Mouse (Mus musculus) midbrain, embryonic 14.5 days (tissue): ENCODE measurements around the gene Ints7. TPM values are rescaled to one million over a fixed set of nuclear protein-coding genes. Genes with fewer than 3 reads are reported as not detected.
A peak's percentile ranks its signal among the peaks of the same experiment; 100 is the strongest.

Experiments
- ATAC-seq: fragments of 200-750 bp; cut with Nextera tagmentation; 2 replicates; pipeline ENCODE4 v1.8.0; 2017; ENCODE audit warnings: moderate number of reproducible peaks, moderate library complexity; ENCODE audit not compliant: low FRiP score, low TSS enrichment
- DNase-seq: peaks from one replicate; pipeline ENCODE4 v3.0.0-alpha.2; 2015
- H3K27ac ChIP-seq: fragments of 300-500 bp; sonication (generic); replicated peaks from 2 replicates; pipeline ENCODE4 v1.5.1; 2014; ENCODE audit warnings: mild to moderate bottlenecking, low read depth, low read length, moderate library complexity
- H3K27me3 ChIP-seq: fragments of 300-500 bp; sonication (generic); 2 replicates; pipeline ENCODE4 v1.6.1; 2014; ENCODE audit warnings: low read length, control low read depth, mixed read lengths; ENCODE audit not compliant: control insufficient read depth, insufficient read depth
- H3K36me3 ChIP-seq: fragments of 300-500 bp; sonication (generic); 2 replicates; pipeline ENCODE4 v1.6.1; 2014; ENCODE audit warnings: low read length, control low read depth; ENCODE audit not compliant: control insufficient read depth, insufficient read depth
- H3K4me1 ChIP-seq: fragments of 300-500 bp; sonication (generic); 2 replicates; pipeline ENCODE4 v1.6.1; 2014; ENCODE audit warnings: mild to moderate bottlenecking, antibody characterized with exemption, low read length, control low read depth; ENCODE audit not compliant: control insufficient read depth, insufficient read depth
- H3K4me2 ChIP-seq: fragments of 300-500 bp; sonication (generic); 2 replicates; pipeline ENCODE4 v1.6.1; 2014; ENCODE audit warnings: mild to moderate bottlenecking, low read length, moderate library complexity
- H3K4me3 ChIP-seq: fragments of 300-500 bp; sonication (generic); replicated peaks from 2 replicates; pipeline ENCODE4 v1.5.1; 2014; ENCODE audit warnings: low read depth, low read length
- H3K9ac ChIP-seq: fragments of 300-500 bp; sonication (generic); replicated peaks from 2 replicates; pipeline ENCODE4 v1.6.1; 2014; ENCODE audit warnings: mild to moderate bottlenecking, low read length, moderate library complexity
- H3K9me3 ChIP-seq: fragments of 300-500 bp; sonication (generic); 2 replicates; pipeline ENCODE4 v1.6.1; 2016; ENCODE audit warnings: low read length, control low read depth, mixed read lengths; ENCODE audit not compliant: control insufficient read depth
- WGBS: fragments of 180-500 bp; shearing (Covaris S2); extraction: QIAGEN DNeasy Blood & Tissue Kit; methylation state at CpG from one replicate; pipeline ENCODE4 v1.1.7; 2014; 5-methylcytosine and 5-hydroxymethylcytosine counted together
- polyA plus RNA-seq: library from polyadenylated mRNA; unstranded; fragments of >200 nt; fragmentation: Nextera tagmentation; extraction: Ambion mirVana; gene quantifications from 2 replicates; pipeline ENCODE4 v1.2.1, GENCODE M21; 2014

The Ints7 gene
- polyA plus RNA-seq, 1 experiment from 2014 or later = 43.6 TPM

DNA sequence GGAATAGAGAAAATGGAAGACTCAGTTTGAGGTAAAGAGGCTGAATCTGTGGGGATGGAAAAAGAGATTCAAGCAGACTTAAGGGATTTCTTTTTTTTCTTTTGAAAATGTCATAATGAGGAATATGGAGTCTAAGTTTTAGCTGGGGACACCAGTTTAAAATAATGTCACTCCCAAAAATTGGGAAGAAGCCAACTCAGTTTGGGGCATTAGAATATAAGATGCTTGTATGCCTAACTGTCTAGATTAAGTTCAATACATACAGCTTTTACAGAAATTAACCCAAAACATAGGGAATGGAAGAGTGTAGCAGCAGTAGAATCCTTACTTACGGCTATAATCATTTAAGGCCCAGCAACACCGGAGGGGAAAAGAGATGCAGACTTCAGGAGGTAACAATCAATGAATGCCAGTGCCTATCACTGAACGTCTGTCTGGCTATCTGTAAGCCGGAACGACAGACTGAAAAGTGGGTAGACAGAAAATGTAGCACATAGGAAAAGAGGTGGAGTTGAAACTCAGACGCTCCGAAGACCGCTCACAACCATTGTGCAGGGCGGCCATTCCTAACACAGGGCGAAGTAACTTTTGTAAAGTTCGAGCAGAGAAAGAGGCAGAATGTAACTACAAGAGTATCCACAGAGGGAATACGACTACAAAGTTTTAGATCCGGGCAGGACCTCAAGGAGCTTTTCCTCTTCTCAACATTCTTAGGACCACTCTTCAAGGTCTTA, 1.4 kb upstream of the Ints7 start:
- peak overlapping the region; percentile 72 for H3K4me3 ChIP-seq
- H3K27me3 ChIP-seq = no peaks in the 10 kb centered on the region
- 3% methylated on average over 13 of the region's 13 CpGs for WGBS
- peaks cover 18% of the 10 kb centered on the region for H3K4me1 ChIP-seq
- peak overlapping the region; percentile 50; the same call in 1 of the 2 replicates for H3K9ac ChIP-seq
- ATAC-seq (no peak), DNase-seq (peak; percentile 4)
- H3K27ac ChIP-seq = no peak overlapping the region
- H3K4me2 ChIP-seq = peak overlapping the region; percentile 91
- H3K9me3 ChIP-seq = no peaks in the 10 kb centered on the region
- H3K36me3 ChIP-seq = no peaks in the 10 kb centered on the region

DNA sequence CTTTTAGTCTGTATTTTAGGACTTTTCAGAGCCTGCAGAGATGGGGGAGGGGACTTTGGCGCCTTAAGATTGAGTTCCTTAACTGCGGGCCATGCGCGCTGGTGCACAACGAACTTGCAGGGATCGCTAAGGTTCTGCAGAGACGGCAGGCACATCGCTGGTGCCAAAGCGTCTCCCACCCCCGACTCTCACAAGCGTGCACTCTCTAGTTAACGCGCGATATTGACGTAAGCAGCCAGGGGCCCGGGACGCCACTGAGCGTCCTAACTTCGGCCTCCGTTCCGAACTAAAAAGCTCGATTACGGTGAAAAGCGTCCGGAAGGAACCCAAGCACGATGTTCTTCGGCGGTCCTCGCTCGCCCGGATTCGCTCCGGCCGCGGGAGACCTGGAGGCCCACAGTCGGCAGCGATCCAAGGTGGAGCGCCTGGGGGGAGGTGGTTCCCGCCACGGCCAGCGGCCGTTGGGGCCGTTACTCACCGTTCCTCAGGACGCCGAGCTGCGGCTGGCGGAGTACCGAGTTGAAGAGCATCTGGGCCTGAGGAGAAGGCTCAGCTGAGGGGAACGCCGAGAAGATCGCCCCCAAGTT, 472 bp upstream of the Ints7 start:
- under 1% methylated on average over 52 of the region's 52 CpGs for WGBS
- Histone ChIP-seq H3K4me1 (peaks cover 18% of the 10 kb centered on the region), H3K9ac (peak overlapping the region; percentile 50), H3K4me3 (peak overlapping the region; percentile 72), H3K27ac (peak overlapping the region; percentile 45), H3K4me2 (peak overlapping the region; percentile 91), H3K9me3 (no peaks in the 10 kb centered on the region), H3K36me3 (no peaks in the 10 kb centered on the region), H3K27me3 (no peaks in the 10 kb centered on the region)
- DNase-seq (peak; percentile 68), ATAC-seq (no peak; the same call in 1 of the 2 replicates)

DNA sequence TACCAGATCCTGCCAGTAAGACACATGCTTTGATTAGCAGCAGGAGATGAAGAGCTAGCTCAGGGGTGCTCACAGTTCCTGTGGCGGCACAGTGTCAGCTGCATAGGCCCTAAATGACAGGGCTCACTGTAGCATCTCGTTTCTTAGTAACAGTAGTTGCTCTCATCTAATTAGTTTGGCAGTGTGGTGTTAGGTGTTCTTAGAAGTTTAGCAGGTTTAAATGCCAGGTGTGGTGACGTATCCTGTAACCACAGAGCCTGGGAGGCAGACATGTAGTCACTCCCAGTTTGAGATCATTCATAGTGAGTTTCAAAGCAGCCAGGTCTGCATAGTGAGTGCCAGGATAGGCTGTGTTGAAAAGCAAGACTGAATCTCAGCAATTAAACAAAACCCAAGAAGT, 4.1 kb downstream of the Ints7 start:
- no peaks in the 10 kb centered on the region for H3K27me3 ChIP-seq
- H3K36me3 ChIP-seq = peaks cover 21% of the 10 kb centered on the region
- no peak for DNase-seq
- ATAC-seq = no peak
- no peak overlapping the region for H3K27ac ChIP-seq
- WGBS = 90% methylated on average over 3 of the region's 3 CpGs
- no peak overlapping the region for H3K9ac ChIP-seq
- H3K4me2 ChIP-seq = no peak overlapping the region
- no peaks in the 10 kb centered on the region for H3K9me3 ChIP-seq
- no peak overlapping the region for H3K4me3 ChIP-seq
- peaks cover 18% of the 10 kb centered on the region for H3K4me1 ChIP-seq

DNA sequence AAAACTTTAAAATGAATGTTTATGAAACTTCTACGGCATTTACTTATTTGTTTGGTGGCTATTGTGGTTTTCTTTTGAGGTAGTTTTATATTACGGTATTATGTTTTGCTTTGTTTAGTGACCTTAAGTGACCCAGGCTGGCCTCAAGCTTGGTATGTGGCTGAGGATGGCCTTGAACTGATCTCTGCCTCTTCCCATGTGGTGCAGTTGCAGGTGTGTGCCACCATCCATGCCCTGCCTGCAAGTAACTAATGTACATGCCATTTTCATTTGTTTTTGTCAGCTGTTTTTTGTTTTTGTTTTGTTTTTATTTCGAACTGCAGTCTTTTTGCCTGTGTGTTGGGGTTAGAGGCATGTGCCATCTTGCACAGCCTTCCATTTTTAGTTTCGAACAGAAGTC, 6.2 kb downstream of the Ints7 start:
- H3K4me1 ChIP-seq = peaks cover 16% of the 10 kb centered on the region
- H3K36me3 ChIP-seq = peaks cover 29% of the 10 kb centered on the region
- H3K4me3 ChIP-seq = no peak overlapping the region
- no peak for ATAC-seq
- no peak overlapping the region for H3K4me2 ChIP-seq
- no peaks in the 10 kb centered on the region for H3K27me3 ChIP-seq
- WGBS = 96% methylated on average over 4 of the region's 4 CpGs
- no peaks in the 10 kb centered on the region for H3K9me3 ChIP-seq
- H3K9ac ChIP-seq = no peak overlapping the region
- DNase-seq = no peak
- no peak overlapping the region for H3K27ac ChIP-seq

DNA sequence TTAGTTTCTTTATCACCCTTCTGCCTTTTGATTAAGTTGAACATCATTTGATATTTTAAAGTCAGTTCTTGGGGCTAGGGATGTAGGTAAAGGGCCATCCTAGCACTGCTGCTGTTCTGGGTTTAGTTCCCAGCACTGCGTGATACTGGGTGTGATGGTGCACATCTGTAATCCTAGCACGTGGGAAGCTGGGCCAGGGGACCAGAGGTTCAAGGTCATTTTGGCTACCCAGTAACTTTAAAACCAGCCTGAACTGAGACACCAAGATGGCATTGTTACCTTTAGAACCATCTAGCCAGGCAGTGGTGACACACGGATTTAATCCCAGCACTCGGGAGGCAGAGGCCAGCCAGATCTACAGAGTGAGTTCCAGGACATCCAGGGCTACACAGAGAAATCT, 8.4 kb downstream of the Ints7 start:
- H3K27ac ChIP-seq = no peak overlapping the region
- ATAC-seq (no peak), DNase-seq (no peak)
- no peaks in the 10 kb centered on the region for H3K4me1 ChIP-seq
- no peaks in the 10 kb centered on the region for H3K9me3 ChIP-seq
- H3K36me3 ChIP-seq = peaks cover 47% of the 10 kb centered on the region
- no peaks in the 10 kb centered on the region for H3K27me3 ChIP-seq
- no peak overlapping the region for H3K4me3 ChIP-seq
- H3K9ac ChIP-seq = no peak overlapping the region
- H3K4me2 ChIP-seq = no peak overlapping the region
- 95% methylated on average over 4 of the region's 4 CpGs for WGBS

DNA sequence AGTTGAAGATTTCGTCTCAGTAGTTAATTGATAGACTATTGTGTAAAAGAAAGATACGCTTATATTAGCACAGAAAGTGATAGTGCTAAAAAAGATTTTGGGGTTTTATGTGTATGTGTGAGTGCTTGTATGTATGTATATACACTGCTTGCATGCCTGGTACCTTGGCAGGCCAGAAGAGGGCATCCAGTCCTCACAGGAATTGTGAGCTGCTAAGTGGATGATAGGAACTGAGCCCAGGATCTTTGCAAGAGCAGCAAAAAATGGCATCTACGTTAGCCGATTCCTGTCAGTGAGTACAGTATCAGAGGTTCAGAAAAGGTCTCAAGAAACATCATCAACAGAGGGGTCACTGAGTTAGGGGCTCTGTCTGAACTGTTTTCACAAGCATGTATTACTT, 9.0 kb downstream of the Ints7 start:
- Histone ChIP-seq H3K4me3 (no peak overlapping the region), H3K27ac (no peak overlapping the region), H3K27me3 (no peaks in the 10 kb centered on the region), H3K36me3 (peaks cover 47% of the 10 kb centered on the region), H3K9me3 (no peaks in the 10 kb centered on the region), H3K4me2 (no peak overlapping the region), H3K9ac (no peak overlapping the region), H3K4me1 (no peaks in the 10 kb centered on the region)
- 95% methylated on average over 4 of the region's 4 CpGs for WGBS
- ATAC-seq (no peak), DNase-seq (no peak)

DNA sequence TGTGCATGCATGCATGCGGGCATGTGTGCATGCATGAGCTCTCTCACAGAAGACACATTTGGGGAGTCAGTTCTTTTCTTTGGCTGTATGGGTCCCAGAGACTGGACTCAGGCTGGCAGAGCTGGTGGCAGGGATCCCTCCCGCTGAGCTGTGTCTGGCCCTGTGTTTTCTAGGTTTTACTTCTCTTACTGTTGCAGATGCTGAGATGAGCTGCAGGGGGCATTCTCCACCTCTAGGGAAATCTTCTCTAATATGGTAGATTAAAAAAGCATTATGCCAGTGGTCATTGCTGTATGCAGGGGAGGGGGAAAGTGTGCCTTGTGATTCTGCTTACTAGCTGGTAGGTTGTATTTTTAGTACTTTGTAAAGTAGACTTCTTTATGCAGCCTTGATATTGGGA, 10.3 kb downstream of the Ints7 start:
- H3K27ac ChIP-seq = no peak overlapping the region
- no peak overlapping the region for H3K9ac ChIP-seq
- H3K4me1 ChIP-seq = no peaks in the 10 kb centered on the region
- ATAC-seq (no peak), DNase-seq (no peak)
- H3K4me2 ChIP-seq = no peak overlapping the region
- no peaks in the 10 kb centered on the region for H3K27me3 ChIP-seq
- H3K36me3 ChIP-seq = peaks cover 55% of the 10 kb centered on the region
- no peaks in the 10 kb centered on the region for H3K9me3 ChIP-seq
- WGBS = 97% methylated on average over 2 of the region's 2 CpGs
- no peak overlapping the region for H3K4me3 ChIP-seq

DNA sequence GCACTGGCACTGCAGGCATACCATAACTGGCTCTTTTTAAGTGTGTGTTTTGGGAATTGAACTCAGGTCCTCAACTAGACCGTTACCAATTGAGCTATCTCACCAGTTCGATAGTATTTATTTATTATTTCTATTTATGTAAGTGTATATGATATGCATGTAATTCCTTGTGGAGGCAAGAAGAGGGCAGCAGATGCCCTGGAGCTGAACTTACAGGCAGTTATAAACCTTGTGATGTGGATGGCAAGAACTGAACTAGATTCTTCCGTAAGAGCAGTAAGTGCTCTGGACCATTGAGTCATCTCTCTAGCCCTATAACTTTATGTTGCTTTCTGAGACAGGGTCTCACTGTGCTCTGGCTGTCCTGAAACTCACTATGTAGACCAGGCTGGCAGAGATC, 11.6 kb downstream of the Ints7 start:
- Histone ChIP-seq H3K9ac (no peak overlapping the region), H3K4me1 (no peaks in the 10 kb centered on the region), H3K4me2 (no peak overlapping the region), H3K27ac (no peak overlapping the region), H3K36me3 (peaks cover 59% of the 10 kb centered on the region), H3K4me3 (no peak overlapping the region), H3K27me3 (no peaks in the 10 kb centered on the region), H3K9me3 (no peaks in the 10 kb centered on the region)
- 96% methylated on average over 3 of the region's 3 CpGs for WGBS
- no peak for DNase-seq
- ATAC-seq = no peak

DNA sequence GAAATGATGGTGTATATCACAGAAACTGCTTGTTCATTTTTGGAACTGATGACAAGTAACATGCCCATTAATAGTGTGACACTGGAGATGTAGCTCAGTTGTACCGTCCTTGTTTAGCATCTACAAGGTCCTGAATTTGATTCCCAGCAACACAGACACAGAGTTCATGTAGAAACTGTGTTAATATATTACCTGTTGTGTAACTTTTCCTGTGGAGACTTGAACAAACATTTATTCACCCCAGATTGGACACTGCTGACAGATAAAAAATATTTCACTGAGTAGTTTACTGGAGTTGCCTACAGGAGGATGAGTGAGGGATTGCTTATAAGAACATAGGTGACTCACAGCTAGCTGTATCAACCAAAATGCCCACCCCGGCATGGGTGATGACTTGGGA, 13.3 kb downstream of the Ints7 start:
- Histone ChIP-seq H3K4me2 (no peak overlapping the region), H3K36me3 (peaks cover 47% of the 10 kb centered on the region), H3K4me3 (no peak overlapping the region), H3K4me1 (no peaks in the 10 kb centered on the region), H3K9ac (no peak overlapping the region), H3K27me3 (no peaks in the 10 kb centered on the region), H3K27ac (no peak overlapping the region), H3K9me3 (no peaks in the 10 kb centered on the region)
- DNase-seq (no peak), ATAC-seq (no peak)
- 96% methylated on average over 2 of the region's 2 CpGs for WGBS
